Mouse (Mus musculus) spleen, adult 18-20 months (tissue): ENCODE data around the gene Krr1.
A peak's percentile ranks its signal among the peaks of the same experiment; 100 is the strongest.
"Not testable (repeated sequence)": the region's sequence is repeated elsewhere in the genome, so short reads cannot be mapped to it uniquely, and the experiment has no call there.

Experiments used
- DNase-seq, 2 experiments: peaks; one replicate each; pipeline ENCODE4 v3.0.0; 2022; ENCODE audit warnings: mixed read lengths in 2 of 2

The Krr1 gene

GRCm38 (mm10) chr10:111977584-111977983 is 5.1 kb downstream of the Krr1 start:
- DNase-seq = peak; percentile 35 to 63

- no peak for DNase-seq
These were observed 10.6 kb downstream of the Krr1 start for GRCm38 (mm10) chr10:111983070-111983469.

GRCm38 (mm10) chr10:111986453-111986852 is 14.0 kb downstream of the Krr1 start:
- DNase-seq = no peak

- no peak for DNase-seq
These were observed 23.5 kb downstream of the Krr1 start for GRCm38 (mm10) chr10:111995803-111996548.

GRCm38 (mm10) chr10:111996549-111996904 is 24.1 kb downstream of the Krr1 start:
- peak in 1 of 2 experiments; percentile 24 for DNase-seq

- peak in 1 of 2 experiments; percentile 28 for DNase-seq
These were observed 24.5 kb downstream of the Krr1 start for GRCm38 (mm10) chr10:111996911-111997347.

- no peak for DNase-seq
These were observed 25.2 kb downstream of the Krr1 start for GRCm38 (mm10) chr10:111997671-111998070.

GRCm38 (mm10) chr10:111999765-112000164 is 27.3 kb downstream of the Krr1 start:
- no peak for DNase-seq

- no peak for DNase-seq
These were observed 28.1 kb downstream of the Krr1 start for GRCm38 (mm10) chr10:112000568-112000967.

GRCm38 (mm10) chr10:112001350-112001749 is 28.9 kb downstream of the Krr1 start:
- DNase-seq = no peak

GRCm38 (mm10) chr10:112001756-112002520 is 29.5 kb downstream of the Krr1 start:
- DNase-seq = peak; percentile 10 to 29

- DNase-seq = peak; percentile 57 to 71
These were observed 30.2 kb downstream of the Krr1 start, which contains the start of gene Glipr1 for GRCm38 (mm10) chr10:112002544-112003215. Gene Glipr1 (minus strand): TSS chr10:112002631.

- DNase-seq = not testable (repeated sequence)
These were observed 37.0 kb downstream of the Krr1 start for GRCm38 (mm10) chr10:112009511-112009910.

GRCm38 (mm10) chr10:112023585-112023984 is 51.1 kb downstream of the Krr1 start:
- no peak for DNase-seq

- DNase-seq = not testable (repeated sequence)
These were observed 56.2 kb downstream of the Krr1 start for GRCm38 (mm10) chr10:112028689-112029088.
